Mouse (Mus musculus) stomach, postnatal 0 days (tissue): ENCODE results near the gene Pde8a. TPM values are rescaled to one million over a fixed set of nuclear protein-coding genes. Genes with fewer than 3 reads are reported as not detected.

ENCODE experiments used
- ATAC-seq: fragments of 200-750 bp; cut with Nextera tagmentation; 2 replicates; pipeline ENCODE4 v1.8.0; 2017; ENCODE audit not compliant: low FRiP score, low TSS enrichment
- DNase-seq: peaks from one replicate; pipeline ENCODE4 v3.0.0-alpha.2; 2016; ENCODE audit warnings: low spot score
- H3K27ac ChIP-seq: fragments of 300-500 bp; sonication (generic); replicated peaks from 2 replicates; pipeline ENCODE4 v1.5.1; 2014; ENCODE audit warnings: mild to moderate bottlenecking, control low read depth
- H3K27me3 ChIP-seq: fragments of 300-500 bp; sonication (generic); 2 replicates; pipeline ENCODE4 v1.6.1; 2014; ENCODE audit warnings: low read length; ENCODE audit not compliant: control insufficient read depth, insufficient read depth
- H3K36me3 ChIP-seq: fragments of 300-500 bp; sonication (generic); 2 replicates; pipeline ENCODE4 v1.6.1; 2014; ENCODE audit warnings: low read length, mixed read lengths; ENCODE audit not compliant: control insufficient read depth, insufficient read depth
- H3K4me1 ChIP-seq: fragments of 300-500 bp; sonication (generic); replicated peaks from 2 replicates; pipeline ENCODE4 v1.6.1; 2014; ENCODE audit warnings: antibody characterized with exemption; ENCODE audit not compliant: control insufficient read depth, insufficient read depth
- H3K4me2 ChIP-seq: fragments of 300-500 bp; sonication (generic); replicated peaks from 2 replicates; pipeline ENCODE4 v1.6.1; 2014; ENCODE audit warnings: low read depth, mild to moderate bottlenecking, control low read depth, moderate library complexity
- H3K4me3 ChIP-seq: fragments of 300-500 bp; sonication (generic); 2 replicates; pipeline ENCODE4 v1.5.1; 2014; ENCODE audit warnings: low read depth, low read length, control low read depth
- H3K9ac ChIP-seq: fragments of 300-500 bp; sonication (generic); 2 replicates; pipeline ENCODE4 v1.6.1; 2014; ENCODE audit warnings: mild to moderate bottlenecking, low read length, control low read depth, mixed read lengths
- H3K9me3 ChIP-seq: fragments of 300-500 bp; sonication (generic); 2 replicates; pipeline ENCODE4 v1.6.1; 2016; ENCODE audit warnings: low read length; ENCODE audit not compliant: control insufficient read depth
- CTCF ChIP-seq: IDR thresholded peaks from 2 replicates; pipeline ENCODE4 v1.5.1; 2016; ENCODE audit warnings: antibody characterized with exemption, low read depth, mild to moderate bottlenecking, moderate library complexity
- EP300 ChIP-seq: optimal IDR thresholded peaks from 2 replicates; pipeline ENCODE3; 2016; ENCODE audit warnings: antibody characterized with exemption
- WGBS: fragments of 180-500 bp; shearing (Covaris S2); extraction: QIAGEN DNeasy Blood & Tissue Kit; methylation state at CpG from one replicate; pipeline ENCODE4 v1.1.7; 2014; 5-methylcytosine and 5-hydroxymethylcytosine counted together
- polyA plus RNA-seq: library from polyadenylated mRNA; unstranded; fragments of >200 nt; fragmentation: Nextera tagmentation; extraction: Ambion mirVana; gene quantifications from 2 replicates; pipeline ENCODE4 v1.2.1, GENCODE M21; 2015

The Pde8a gene
- polyA plus RNA-seq, 1 experiment from 2014 or later, result 4.9 TPM

DNA sequence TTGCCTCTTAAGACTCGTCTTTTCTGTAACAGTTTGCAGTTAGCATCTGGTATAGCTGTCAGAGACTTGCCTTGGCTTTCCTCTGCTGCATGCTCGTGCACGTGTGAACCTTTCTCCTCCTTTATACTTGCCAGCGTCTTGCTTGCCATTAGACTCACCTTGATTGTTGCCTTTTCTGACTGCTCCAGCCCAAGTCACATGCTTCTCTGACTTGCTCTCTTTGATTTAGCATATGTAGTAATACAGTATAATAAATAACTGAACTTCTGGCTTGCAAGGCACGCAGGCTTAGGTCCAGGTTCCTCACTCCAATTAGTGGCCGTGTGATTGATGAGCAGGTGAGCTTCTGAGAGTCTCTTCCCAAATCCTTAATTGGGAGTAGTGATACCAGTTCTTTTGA lies 37.2 kb downstream of the Pde8a start:
- H3K9ac ChIP-seq, result no peak overlapping the region
- no peak overlapping the region for H3K4me2 ChIP-seq
- TF ChIP-seq CTCF (no peak), EP300 (no peak)
- no peak overlapping the region for H3K27ac ChIP-seq
- H3K27me3 ChIP-seq, result no peaks in the 10 kb centered on the region
- H3K9me3 ChIP-seq, result no peaks in the 10 kb centered on the region
- H3K4me1 ChIP-seq, result no peaks in the 10 kb centered on the region
- 61% methylated on average over 6 of the region's 6 CpGs for WGBS
- H3K36me3 ChIP-seq, result no peaks in the 10 kb centered on the region
- no peak for ATAC-seq
- H3K4me3 ChIP-seq, result no peak overlapping the region
- DNase-seq, result no peak

- ATAC-seq (no peak), DNase-seq (no peak)
- Histone ChIP-seq H3K27me3 (no peaks in the 10 kb centered on the region), H3K36me3 (no peaks in the 10 kb centered on the region), H3K4me1 (no peaks in the 10 kb centered on the region), H3K9me3 (no peaks in the 10 kb centered on the region), H3K4me2 (no peak overlapping the region), H3K9ac (no peak overlapping the region), H3K4me3 (no peak overlapping the region), H3K27ac (no peak overlapping the region)
- TF ChIP-seq EP300 (no peak), CTCF (no peak)
- WGBS, result 84% methylated on average over 2 of the region's 2 CpGs
Measured at GRCm38 (mm10) chr7:81251521-81251920, 38.1 kb downstream of the Pde8a start.

DNA sequence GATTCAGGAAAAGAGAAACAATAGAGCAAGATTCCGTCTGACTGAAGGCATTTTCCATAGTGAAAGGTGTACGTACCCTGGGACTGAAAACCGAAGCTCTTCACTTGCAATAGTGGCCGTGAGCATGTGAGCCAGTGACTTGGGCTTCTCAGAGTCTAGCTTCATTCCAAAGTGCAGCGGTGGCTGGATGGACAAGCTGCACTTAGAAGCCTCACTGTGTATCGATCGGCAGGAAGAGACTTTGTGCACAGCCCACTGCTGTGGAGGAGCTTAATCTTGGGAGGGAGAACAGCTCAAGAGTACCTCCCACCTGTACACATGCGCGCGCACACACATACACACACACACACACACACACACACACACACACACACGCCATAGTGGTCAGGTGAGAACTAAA lies 39.9 kb downstream of the Pde8a start:
- no peak for ATAC-seq

GRCm38 (mm10) chr7:81254579-81254978 lies 41.2 kb downstream of the Pde8a start:
- H3K4me2 ChIP-seq, result no peak overlapping the region
- ATAC-seq (no peak), DNase-seq (no peak)
- TF ChIP-seq CTCF (no peak), EP300 (no peak)
- no peaks in the 10 kb centered on the region for H3K4me1 ChIP-seq
- H3K9ac ChIP-seq, result no peak overlapping the region
- H3K9me3 ChIP-seq, result no peaks in the 10 kb centered on the region
- H3K36me3 ChIP-seq, result no peaks in the 10 kb centered on the region
- H3K27me3 ChIP-seq, result no peaks in the 10 kb centered on the region
- no peak overlapping the region for H3K27ac ChIP-seq
- no peak overlapping the region for H3K4me3 ChIP-seq

More for the DNA sequence above, 39.9 kb downstream of the Pde8a start:
- DNase-seq, result no peak
- Histone ChIP-seq H3K4me1 (no peaks in the 10 kb centered on the region), H3K9ac (no peak overlapping the region), H3K27ac (no peak overlapping the region), H3K4me2 (no peak overlapping the region), H3K27me3 (no peaks in the 10 kb centered on the region), H3K9me3 (no peaks in the 10 kb centered on the region), H3K36me3 (no peaks in the 10 kb centered on the region), H3K4me3 (no peak overlapping the region)
- TF ChIP-seq EP300 (no peak), CTCF (no peak)
- WGBS, result 67% methylated on average over 11 of the region's 11 CpGs

DNA sequence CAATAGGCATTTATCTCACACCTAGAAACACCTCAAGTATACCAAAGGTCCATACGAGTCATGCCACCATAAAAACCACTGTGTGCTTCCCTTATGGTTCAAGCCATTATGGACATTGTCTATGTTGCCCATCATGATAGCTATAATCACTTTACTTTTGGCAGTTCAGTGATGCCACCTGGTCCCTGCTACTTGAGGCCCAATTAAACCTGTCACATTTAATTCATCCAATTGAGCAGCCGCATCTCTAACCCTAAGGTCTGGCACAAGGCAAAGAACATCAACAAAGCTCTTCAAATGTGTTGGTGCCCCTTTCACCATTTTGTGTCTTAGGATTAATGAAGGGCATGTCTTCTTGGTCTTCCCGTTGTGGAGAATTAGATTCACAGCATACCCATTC lies 42.1 kb downstream of the Pde8a start:
- H3K27me3 ChIP-seq, result no peaks in the 10 kb centered on the region
- no peak overlapping the region for H3K27ac ChIP-seq
- no peak overlapping the region for H3K4me2 ChIP-seq
- no peaks in the 10 kb centered on the region for H3K9me3 ChIP-seq
- DNase-seq (no peak), ATAC-seq (no peak)
- H3K4me1 ChIP-seq, result no peaks in the 10 kb centered on the region
- TF ChIP-seq EP300, result no peak
- no peak for TF ChIP-seq CTCF
- H3K4me3 ChIP-seq, result no peak overlapping the region
- WGBS, result 94% methylated on average over 3 of the region's 3 CpGs
- no peaks in the 10 kb centered on the region for H3K36me3 ChIP-seq
- no peak overlapping the region for H3K9ac ChIP-seq

- Histone ChIP-seq H3K4me3 (no peak overlapping the region), H3K36me3 (no peaks in the 10 kb centered on the region), H3K9ac (no peak overlapping the region), H3K27me3 (no peaks in the 10 kb centered on the region), H3K4me1 (no peaks in the 10 kb centered on the region), H3K27ac (no peak overlapping the region), H3K9me3 (no peaks in the 10 kb centered on the region), H3K4me2 (no peak overlapping the region)
- 83% methylated on average over 3 of the region's 3 CpGs for WGBS
- TF ChIP-seq EP300, result no peak
- TF ChIP-seq CTCF, result no peak
- no peak for DNase-seq
- no peak for ATAC-seq
Measured at GRCm38 (mm10) chr7:81256773-81257172, 43.4 kb downstream of the Pde8a start.

DNA sequence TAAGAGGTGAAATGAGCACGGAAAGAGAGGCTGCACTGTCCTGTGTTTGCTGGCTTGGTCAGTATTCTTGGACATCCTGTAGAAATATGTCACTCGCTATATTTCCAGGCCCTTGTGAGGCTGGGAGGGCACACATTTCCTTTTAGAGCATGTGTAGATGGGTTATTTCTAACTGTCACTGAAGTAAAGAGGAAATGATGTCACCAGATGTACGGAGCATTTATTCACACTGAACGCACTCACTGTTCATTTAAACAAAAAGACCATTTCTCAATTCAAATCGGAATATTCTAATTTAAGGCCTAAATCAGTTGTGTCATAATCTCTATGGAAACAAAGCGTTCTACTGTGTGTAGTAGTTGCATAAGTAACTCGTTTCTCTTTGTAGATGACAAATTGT lies 48.2 kb downstream of the Pde8a start:
- TF ChIP-seq CTCF (no peak), EP300 (no peak)
- DNase-seq (no peak), ATAC-seq (no peak)
- Histone ChIP-seq H3K4me3 (no peak overlapping the region), H3K9me3 (no peaks in the 10 kb centered on the region), H3K4me2 (no peak overlapping the region), H3K27ac (no peak overlapping the region), H3K36me3 (no peaks in the 10 kb centered on the region), H3K4me1 (no peaks in the 10 kb centered on the region), H3K27me3 (no peaks in the 10 kb centered on the region), H3K9ac (no peak overlapping the region)
- WGBS, result 65% methylated on average over 7 of the region's 7 CpGs
